Mouse (Mus musculus) adrenal gland, postnatal 14 days (tissue): ENCODE data around the gene Dcun1d1. TPM values are rescaled to one million over a fixed set of nuclear protein-coding genes. Genes with fewer than 3 reads are reported as not detected.

ENCODE experiments used
- DNase-seq: peaks from one replicate; pipeline ENCODE4 v3.0.0; 2021; ENCODE audit warnings: mixed read lengths
- long read RNA-seq, 2 experiments: library from polyadenylated mRNA; stranded (forward); transcript quantifications; one replicate each; pipeline ENCODE4 v2.0.0; 2021
- total RNA-seq: library from RNA; stranded (reverse); gene quantifications from 2 replicates; pipeline ENCODE4 v1.2.3, GENCODE M21; 2021

Dcun1d1 gene
- total RNA-seq: 57.7 and 60.2 TPM in 2 replicates
- long read RNA-seq, experiment 1, full-length matches to known transcripts: 28 of 36 reads
- long read RNA-seq, experiment 1, partial matches to known transcripts: 4 of 36 reads
- long read RNA-seq, experiment 1, other reads (novel, unspliced or antisense): 4 of 36 reads
- long read RNA-seq, experiment 2, full-length matches to known transcripts: 9 of 20 reads
- long read RNA-seq, experiment 2, partial matches to known transcripts: 4 of 20 reads
- long read RNA-seq, experiment 2, other reads (novel, unspliced or antisense): 7 of 20 reads

DNA sequence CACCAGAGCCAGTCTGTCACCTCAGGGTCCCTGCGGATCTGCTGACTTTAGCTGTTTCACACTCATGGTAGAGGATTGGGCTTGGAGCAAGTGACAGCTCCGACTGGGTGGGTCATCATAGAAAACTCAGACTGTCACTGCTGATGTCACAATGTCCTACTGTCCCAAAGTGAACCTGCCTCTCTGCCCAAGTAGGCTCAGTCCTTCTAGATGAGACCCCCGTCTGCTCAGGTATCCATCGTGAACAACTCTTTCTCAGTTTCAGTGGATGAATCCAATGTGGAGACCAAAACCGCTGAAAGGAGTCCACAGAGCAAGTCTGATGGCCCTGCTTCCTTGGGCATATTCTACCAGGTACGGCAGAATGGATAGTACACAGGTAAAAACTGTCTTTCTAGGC, at the start of gene Dcun1d1:
Dcun1d1 (minus strand) TSS at position 101 of the 400 bp plus-strand sequence.
- no peak for DNase-seq

DNA sequence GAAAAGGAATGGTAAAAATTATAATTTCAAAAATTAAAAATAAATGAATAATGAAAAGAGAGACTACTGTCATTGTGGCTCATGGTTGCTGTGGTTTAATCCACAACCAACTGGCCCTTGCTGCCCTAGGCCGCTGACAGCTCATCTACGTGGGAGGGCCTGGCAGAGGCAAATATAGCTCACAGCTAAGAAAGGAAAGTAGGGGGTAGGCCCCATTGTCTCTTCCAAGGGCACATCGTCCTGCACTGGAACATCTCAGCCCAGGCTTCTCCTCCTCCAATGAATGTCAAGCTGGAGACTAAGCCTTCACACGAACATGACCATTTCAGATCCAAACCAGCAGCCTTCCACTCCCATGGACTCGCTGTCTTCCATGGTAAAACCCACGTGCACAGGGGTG, 49.0 kb upstream of the Dcun1d1 start:
- DNase-seq: no peak

DNA sequence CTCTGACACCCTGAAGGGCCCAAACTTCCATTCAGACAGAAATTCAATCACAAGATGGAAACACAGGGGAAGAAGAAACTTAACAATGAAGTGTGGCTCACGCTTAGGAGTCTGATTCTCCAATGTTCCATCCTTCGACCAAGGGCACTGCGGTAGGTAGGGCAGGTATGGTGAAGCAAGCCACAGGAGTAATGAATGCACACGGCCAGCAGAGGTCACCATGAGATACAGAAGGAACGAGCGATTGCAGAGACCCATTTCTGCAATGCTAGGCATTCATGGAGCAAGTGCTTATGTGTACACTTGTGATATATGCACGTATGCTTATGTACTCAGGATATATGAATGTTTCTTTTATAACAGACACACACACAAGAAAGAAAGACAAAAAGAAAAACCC, 36.3 kb upstream of the Dcun1d1 start:
- peak; percentile 31 for DNase-seq

DNA sequence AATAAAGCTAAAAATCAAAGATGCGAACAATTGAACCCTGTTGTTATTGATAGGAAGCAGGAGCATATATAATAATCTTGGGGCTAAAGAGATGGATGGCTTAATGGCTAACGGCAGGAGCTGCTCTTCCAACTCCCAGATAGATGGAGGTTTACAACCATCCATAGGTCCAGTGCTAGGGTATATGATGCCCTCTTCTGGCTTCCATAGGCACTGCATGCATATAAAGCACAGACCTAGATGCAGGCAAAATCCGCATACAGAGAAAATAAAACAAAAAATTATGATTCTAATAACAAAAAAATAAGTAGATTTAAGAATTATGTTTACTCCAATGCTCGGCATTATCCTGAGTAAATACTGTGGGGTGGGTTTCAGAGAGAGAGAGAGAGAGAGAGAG, 35.7 kb upstream of the Dcun1d1 start:
- DNase-seq: peak; percentile 40

DNA sequence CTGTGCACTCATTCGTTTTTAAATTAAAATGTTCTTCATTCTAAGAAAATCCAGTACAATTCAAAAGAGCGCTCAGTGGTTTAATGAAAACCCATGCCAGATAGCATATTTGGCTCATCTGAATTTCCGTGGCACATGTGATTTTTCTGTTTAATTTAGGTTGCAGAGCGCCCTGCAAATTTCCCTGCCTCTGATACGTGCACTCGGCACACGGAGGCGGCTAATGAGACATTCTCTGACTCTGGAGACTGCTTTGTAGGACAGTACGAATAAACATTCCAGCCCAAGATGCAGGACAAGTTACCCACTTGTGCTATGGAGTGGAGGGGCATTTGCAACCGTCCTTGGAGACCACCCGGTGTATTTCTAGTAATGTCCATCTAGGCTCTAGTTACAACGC, 33.9 kb upstream of the Dcun1d1 start:
- DNase-seq: no peak

DNA sequence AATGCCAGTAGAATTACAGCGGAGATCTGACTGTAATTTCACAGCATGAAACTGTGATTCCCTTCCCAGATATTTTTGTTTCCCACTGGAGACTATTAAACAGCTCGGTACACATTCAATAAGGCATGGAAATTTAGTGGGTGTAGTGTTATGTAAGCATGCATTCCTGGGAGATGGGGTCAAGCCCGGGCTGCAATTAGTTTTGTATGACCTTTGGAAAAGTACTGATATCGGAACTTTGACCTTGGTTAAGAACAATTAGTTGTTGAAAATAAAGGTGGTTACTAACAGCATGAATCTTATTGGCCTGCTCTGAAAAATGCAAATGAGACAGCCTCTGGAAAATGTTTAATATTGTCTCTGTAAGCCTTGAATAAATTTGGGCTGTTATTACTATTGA, 33.2 kb upstream of the Dcun1d1 start:
- no peak for DNase-seq

DNA sequence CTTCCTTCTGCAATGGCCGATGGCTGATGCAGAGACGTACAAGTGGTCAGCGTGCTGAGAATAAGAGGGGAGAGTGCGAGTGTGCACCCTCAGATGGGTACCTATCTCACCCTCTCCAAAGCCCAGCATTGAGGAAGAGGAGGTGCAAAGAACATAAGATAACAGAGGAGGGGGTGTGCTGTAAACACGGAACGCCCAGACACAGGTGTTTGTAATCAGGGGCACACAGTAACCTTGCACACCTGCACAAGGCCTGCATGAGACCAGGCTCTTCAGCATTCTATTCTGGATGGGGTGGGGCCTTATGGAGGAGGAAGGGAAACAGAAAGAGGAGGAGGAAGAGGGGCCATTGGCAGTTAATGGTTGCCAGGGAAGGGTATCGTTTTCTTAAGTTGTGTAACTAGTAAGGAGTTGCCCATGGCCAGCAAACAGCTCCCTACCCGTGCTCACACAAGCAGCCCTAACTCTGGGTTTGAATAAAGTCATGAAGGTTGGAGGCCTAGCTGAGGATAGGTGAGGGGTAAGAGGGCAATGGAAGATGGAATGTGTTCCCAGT, 30.2 kb upstream of the Dcun1d1 start:
- no peak for DNase-seq

DNA sequence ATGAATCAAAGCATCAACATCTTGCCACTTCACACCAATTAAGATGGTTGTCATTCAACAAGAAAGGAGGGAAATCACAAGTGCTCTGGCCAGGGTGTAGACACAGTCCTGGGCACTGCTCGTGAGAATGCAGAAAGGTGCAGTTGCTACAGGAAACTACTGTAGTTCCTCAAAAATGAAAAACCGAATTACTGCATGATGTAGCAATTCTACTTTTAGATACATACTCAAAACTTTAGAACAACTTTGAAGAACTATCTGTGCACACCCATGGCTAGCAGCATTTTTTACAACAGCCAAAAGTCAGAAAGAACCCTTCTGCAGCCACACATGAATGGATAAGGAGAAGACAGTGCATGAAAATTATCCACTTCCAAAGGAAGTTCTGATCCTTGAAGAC, 29.2 kb upstream of the Dcun1d1 start:
- no peak for DNase-seq

DNA sequence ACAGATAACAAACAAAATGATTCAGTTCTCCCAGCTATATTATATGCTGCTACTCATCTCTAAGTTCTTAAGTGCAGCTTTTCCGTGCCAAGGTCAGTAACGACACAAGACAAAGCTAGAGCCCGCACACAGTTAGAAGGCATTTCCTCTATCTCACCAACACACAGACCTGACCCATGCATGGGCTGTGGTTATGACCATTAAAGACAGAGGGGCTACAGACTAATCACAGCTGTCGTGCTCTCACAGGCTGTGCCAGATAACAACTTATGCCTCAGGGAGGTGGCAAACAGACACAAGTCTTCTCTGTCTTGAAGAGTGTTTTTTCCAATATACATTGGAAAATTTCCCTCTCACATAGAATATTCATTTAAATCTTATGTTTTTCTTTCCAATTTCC, 27.7 kb upstream of the Dcun1d1 start:
- DNase-seq: no peak

DNA sequence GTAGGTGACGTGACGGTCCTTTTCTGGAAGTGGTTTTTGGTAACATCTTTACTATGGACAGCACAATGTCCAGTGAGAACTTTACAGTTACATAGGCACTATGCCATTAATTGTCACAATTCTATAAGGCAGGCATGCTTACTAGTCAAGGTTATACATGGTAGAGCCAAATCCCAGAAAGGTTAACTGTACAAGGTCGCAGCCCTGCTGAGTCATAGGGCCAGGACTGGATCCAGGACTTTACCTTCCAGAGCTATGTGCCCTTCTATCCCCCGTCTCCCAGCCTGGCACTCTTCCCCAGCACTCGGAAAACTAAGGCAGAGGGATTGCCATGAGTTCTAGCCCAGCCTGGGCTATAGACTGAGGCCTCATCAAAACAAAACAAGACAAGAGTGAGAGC, 26.7 kb upstream of the Dcun1d1 start:
- no peak for DNase-seq

DNA sequence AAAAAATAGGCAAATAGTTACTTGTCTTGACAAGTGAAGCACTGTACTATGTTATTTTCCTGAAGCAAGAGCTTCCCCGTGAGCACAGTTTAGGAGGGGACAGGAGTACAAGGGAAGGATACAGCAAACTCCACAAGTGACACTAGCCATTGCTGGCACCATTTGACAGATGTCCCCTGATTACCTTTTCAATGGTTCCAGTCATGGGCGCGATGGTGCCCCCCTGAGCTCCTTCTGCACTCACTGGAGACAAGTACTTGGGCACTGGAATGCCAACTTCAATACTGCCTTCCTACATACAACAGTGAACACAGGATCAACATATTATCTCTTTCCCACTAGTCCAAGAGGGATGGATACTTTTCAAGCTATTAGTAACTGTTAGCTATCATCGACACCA, 26.2 kb upstream of the Dcun1d1 start:
- no peak for DNase-seq

DNA sequence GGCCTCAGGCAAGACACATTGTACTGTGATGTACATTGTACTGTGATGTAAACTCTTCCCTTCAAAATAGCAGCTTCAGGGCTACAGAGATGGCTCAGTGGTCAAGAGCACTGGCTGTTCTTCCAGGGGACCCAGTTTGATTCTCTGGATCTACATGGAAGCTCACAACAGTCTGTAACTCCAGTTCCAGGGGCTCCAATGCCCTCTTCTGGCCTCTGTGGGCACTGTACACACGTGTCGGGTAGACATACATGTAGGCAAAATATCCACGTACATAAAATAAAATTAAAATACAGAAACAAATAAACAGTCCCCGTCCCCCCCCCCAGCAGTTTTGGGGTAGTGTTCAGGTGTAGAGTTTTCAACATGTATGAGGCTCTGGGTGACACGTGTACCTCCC, 25.7 kb upstream of the Dcun1d1 start:
- DNase-seq: peak; percentile 14

DNA sequence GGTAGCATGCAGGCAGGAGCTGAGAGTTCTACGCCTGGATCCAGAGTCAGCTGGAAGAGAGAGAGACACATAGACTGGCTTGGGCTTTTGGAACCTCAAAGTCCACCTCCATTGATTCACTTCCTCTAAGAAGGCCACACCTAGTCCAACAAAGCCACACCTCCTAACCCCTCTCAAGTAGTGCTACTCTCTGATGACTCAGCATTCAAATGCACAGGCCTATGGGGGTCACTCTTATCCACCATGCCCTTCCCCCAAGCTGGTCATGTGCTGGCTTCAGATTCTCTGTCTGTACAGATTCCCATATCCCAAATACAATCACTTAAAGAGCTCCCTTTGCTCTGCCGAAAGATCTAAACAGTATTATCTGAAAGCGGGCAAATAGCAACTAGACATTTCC, 20.0 kb upstream of the Dcun1d1 start:
- no peak for DNase-seq

DNA sequence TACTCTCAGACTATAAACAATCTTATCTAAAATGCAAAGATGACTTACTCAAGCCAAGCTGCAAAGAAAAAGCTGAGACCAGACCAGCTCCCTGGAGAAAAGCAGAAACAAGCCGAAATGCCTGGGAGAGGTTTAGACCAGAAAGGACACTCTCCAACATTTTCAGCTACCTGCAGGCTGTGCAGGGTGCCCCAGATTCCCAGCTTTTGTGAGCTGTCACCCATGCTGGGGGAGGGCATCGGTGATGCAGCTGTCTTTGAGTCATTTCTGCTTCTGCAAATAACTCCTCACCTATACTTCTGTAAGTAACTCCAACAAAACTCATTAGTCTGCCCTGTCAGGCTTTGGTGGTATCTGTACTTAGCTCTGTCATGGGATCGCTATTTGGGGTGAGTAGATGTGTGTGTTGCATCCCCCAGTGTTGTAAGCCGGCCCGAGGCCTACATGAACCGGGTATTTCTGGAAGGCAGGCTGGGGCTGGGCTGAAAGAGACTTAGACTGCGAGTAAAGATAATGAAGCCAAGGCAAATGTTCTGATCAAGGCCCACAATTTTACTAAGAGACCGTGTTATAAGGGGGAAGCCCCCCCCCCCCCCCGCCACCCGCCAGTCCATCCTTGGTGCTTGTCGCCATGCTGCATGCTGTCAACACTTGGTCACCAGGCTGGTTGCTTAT, 17.8 kb upstream of the Dcun1d1 start:
- no peak for DNase-seq

DNA sequence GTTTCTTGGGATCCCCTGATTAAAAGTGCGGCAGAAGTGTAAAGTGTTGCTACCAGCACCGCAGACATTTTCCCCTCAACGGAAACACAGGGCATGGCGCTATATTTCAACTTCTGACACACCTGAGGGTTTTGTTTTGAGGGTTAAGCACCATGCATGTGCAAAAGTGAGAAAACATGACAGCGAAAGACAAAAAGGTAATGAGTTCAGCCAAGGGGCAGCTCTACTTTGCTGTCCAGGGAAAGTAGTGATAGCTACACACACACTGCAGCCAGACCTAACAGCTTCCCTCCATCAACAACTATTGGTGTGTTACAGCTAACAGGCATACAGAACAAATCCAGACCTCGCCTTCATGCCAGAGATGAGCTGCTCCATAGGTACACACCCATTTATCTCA, 16.6 kb upstream of the Dcun1d1 start:
- no peak for DNase-seq

DNA sequence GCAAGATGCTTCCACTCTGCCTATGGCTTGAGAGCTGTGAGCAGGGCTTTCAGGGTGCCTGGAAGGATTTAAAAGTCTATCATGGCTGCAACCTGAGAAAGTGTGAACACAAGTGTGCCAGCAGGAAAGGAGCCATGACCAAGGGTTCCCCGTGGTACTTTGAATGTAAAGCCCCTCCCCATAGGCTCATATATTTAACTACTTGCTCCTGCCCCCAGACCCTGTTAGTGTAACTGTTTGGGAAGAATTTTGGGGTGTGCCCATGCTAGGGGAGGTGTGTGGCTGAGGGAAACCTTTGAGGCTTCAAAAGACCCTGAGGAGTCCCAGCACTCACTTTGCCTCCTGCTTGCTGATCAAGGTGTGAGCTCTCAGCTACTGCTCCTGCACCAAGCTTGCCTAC, 15.9 kb upstream of the Dcun1d1 start:
- DNase-seq: no peak

DNA sequence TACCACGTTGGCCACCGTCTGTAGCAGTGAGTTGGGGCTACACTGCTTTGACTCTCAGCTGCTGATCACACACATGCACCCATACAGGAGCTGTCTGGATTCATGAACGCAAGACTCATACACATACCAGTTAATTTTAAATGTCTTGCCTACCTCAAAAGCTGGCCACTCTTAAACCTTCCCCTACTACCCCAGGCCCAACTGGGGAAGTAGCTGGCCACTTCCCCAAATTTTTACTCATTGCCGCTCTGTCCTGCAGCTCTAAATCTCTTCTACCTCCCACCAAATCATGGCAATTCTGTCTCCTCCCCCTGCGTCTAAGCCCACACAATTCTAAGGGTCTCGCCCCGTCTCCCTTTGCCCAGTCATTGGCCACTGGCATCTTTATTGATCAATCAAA, 11.0 kb upstream of the Dcun1d1 start:
- DNase-seq: no peak

DNA sequence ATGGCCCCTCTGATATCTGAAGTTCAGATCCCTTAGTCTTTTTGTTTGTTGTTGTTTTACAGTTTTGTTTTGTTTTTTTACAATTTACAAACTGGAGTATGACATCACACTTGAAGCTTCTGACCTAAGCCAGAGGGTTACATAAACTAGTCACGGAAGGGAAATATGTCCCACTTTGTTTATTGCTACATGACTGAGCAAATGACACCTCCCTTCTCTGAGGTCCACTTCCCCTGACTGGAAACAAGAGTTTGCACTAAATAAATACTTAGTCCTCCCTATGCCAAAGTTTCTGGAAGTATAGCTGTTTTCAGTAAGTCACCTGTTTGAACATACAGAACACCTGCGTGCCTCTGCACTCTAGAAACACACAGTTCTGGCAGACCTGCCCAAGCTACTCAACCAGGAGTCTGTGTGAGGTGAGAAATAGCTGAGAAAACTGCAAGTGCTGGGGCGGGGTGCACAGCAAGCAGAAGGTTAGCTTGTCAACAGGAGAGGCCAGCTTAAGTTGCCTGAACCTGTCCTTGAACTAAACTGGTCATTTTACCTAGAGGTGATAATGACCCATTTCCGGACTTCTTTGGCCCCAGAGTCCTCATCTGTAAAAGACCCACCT, 3.4 kb upstream of the Dcun1d1 start:
- DNase-seq: no peak

DNA sequence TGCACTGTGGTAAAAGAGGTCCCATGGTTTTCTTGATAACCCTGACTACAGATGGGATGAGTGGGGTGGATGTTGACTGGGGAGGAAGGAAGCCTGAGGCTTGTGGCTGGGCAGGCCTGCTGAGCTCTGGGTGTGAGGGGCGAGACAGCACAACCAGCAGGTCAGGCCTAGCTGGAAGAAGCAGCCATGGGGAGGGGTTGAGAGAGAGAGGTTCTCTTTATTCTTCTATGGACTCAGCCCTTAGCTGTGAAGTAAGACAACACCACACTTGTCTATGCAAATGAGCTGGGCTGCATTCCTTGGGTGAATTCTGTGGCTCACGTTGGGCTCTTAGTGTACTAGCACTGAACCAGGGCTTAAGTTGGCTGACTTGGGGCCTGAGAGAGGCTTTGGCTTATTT, 2.8 kb upstream of the Dcun1d1 start:
- no peak for DNase-seq

DNA sequence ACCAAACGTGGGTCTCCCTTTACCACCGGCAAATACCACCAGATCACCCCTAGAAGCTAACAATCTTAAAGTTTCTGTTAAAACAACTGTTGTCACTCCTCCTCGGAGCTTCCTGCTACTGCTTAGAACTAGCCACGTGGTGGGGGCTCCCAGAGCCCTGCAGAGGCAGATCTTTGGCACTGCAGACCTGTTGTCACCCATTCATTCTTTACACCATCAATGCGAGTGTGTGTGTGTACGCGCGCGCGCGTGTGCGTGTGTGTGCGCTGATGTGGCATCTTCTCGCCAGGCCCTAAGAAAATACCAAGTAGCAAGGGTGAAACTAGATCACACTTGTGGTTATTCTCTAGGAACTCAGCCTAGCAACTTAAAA, 3.9 kb downstream of the Dcun1d1 start:
- DNase-seq: peak; percentile 57

DNA sequence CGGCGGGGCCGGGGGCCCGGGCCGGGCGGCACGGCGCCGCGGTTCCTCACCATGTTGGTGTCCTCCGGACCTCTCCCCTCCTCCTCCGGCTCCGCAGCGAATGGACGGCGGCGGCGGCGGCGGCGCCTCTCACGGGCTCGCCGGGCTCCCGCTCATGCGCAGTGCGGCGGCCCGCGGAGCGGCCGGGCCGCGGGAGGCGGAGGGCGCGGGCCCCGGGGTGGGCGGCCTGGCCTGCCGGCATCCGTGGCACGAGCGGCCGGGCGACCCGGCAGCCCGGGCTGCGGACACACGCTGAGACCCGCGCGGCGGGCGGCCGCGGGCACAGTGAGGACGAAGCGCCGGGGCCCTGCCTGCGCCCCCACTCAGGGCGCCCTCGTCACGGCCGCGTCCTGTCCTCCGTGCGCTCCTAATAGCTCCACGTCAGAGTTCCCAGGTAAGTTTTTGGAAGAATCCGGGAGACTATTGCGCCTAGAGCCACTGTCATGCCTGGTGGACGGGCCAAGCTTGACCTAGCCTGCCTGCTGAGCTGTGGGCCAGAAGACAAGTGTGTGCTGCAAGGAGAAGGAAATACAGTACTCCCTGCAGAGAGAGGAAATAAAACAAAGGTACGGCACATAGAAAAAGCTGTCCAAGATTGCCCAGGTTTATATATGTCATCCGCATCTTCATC, 4.4 kb downstream of the Dcun1d1 start:
- DNase-seq: peak; percentile 92

DNA sequence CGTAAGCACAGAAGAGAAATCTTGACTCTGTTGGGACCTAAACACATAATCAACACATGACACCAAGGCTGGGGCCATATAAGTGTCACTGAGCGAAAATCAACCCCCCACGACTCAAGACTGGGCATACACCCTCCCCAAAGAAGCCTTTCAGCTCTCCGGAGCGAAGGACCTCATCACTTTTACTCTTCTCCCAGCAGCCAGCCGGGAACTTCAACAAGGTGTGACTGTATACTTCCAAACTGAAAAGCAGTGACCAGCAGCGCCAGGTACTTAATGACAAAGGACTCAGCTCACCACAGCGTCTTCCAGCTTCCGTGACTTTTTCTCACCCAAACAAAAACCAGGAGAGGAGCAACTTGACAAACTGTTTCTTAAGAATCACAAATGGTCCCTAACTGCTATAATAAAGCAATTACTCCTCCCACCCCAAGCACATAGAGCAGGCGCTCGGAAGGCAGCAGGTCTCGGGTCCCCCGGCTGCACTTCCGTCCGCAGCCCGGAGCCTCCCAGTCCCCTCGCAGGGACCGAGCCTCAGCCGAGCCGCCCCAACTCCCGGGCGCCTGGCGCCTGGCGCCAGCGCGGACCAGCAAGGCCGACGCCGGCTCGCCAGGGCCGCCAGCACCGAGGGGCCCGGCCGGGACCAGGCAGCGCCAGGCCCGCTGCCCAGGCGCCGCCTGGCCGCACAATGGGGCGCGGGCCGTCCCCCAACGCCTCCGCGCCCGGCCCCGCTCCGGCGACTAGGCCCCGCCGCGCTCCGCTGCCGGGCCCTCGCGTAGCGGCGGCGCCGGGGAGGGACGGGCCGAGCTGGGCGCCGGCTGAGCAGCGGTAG, 5.1 kb downstream of the Dcun1d1 start:
- peak; percentile 84 for DNase-seq
